Mouse (Mus musculus) heart, postnatal 4 days (tissue): Measurements from ENCODE around the gene Ubtf. TPM values are rescaled to one million over a fixed set of nuclear protein-coding genes. Genes with fewer than 3 reads are reported as not detected.
A peak's percentile ranks its signal among the peaks of the same experiment; 100 is the strongest.

Source experiments
- DNase-seq: peaks from one replicate; pipeline ENCODE4 v3.0.0; 2021
- total RNA-seq, 2 experiments: library from RNA; stranded (reverse); gene quantifications; 2 replicates each; pipeline ENCODE4 v1.2.3; 2021

The Ubtf gene
- total RNA-seq, 2 experiments from 2014 or later = 81.9 to 89.3 TPM

- no peak for DNase-seq
These were observed 27.4 kb upstream of the Ubtf start for GRCm38 (mm10) chr11:102346926-102347325.

GRCm38 (mm10) chr11:102344458-102344857, 24.9 kb upstream of the Ubtf start:
- DNase-seq = no peak

GRCm38 (mm10) chr11:102342742-102343141, 23.2 kb upstream of the Ubtf start:
- DNase-seq = no peak

GRCm38 (mm10) chr11:102341101-102341500, 21.6 kb upstream of the Ubtf start:
- DNase-seq = no peak

- no peak for DNase-seq
These were observed 20.1 kb upstream of the Ubtf start for GRCm38 (mm10) chr11:102339624-102340023.

- DNase-seq = peak; percentile 58
These were observed 19.7 kb upstream of the Ubtf start for GRCm38 (mm10) chr11:102339195-102339594.

- peak; percentile 92 for DNase-seq
These were observed 19.0 kb upstream of the Ubtf start for GRCm38 (mm10) chr11:102338561-102338960.

- DNase-seq = no peak
These were observed 18.4 kb upstream of the Ubtf start for GRCm38 (mm10) chr11:102337921-102338320.

GRCm38 (mm10) chr11:102336191-102336590, 16.6 kb upstream of the Ubtf start:
- no peak for DNase-seq

- DNase-seq = peak; percentile 45
These were observed 15.6 kb upstream of the Ubtf start for GRCm38 (mm10) chr11:102334973-102335700.

GRCm38 (mm10) chr11:102334010-102334409, 14.5 kb upstream of the Ubtf start:
- DNase-seq = no peak

- DNase-seq = no peak
These were observed 13.5 kb upstream of the Ubtf start for GRCm38 (mm10) chr11:102333061-102333460.

- DNase-seq = no peak
These were observed 12.3 kb upstream of the Ubtf start for GRCm38 (mm10) chr11:102331806-102332205.

GRCm38 (mm10) chr11:102330039-102330438, 10.5 kb upstream of the Ubtf start:
- no peak for DNase-seq

- no peak for DNase-seq
These were observed 10.0 kb upstream of the Ubtf start for GRCm38 (mm10) chr11:102329518-102329917.

- DNase-seq = no peak
These were observed 8.3 kb upstream of the Ubtf start for GRCm38 (mm10) chr11:102327839-102328238.

- DNase-seq = no peak
These were observed 7.7 kb upstream of the Ubtf start for GRCm38 (mm10) chr11:102327250-102327649.

- DNase-seq = no peak
These were observed 4.0 kb upstream of the Ubtf start for GRCm38 (mm10) chr11:102323516-102323915.

- DNase-seq = no peak
These were observed 2.4 kb upstream of the Ubtf start for GRCm38 (mm10) chr11:102321931-102322330.

GRCm38 (mm10) chr11:102320686-102321005, 1.1 kb upstream of the Ubtf start:
- peak; percentile 87 for DNase-seq

- peak; percentile 82 for DNase-seq
These were observed 571 bp upstream of the Ubtf start for GRCm38 (mm10) chr11:102319941-102320685.

GRCm38 (mm10) chr11:102318576-102319409, 749 bp downstream of the Ubtf start:
- peak; percentile 67 for DNase-seq
